Mouse (Mus musculus) hindbrain, postnatal 0 days (tissue): ENCODE measurements at regions not wholly inside any gene's neighbourhood (a gene's known extent, or its start where the extent isn't known, plus 50 kb on each side); places are given as distances from the start of the nearest gene placed in this dataset.

Experiments used
- ATAC-seq: fragments of 200-750 bp; cut with Nextera tagmentation; 2 replicates; pipeline ENCODE4 v1.8.0; 2017; ENCODE audit warnings: mild to moderate bottlenecking, moderate TSS enrichment, moderate library complexity
- DNase-seq: peaks from one replicate; pipeline ENCODE4 v3.0.0-alpha.2; 2015; ENCODE audit warnings: low spot score
- H3K27ac ChIP-seq: fragments of 300-500 bp; sonication (generic); 2 replicates; pipeline ENCODE4 v1.5.1; 2014; ENCODE audit warnings: mild to moderate bottlenecking
- H3K27me3 ChIP-seq: fragments of 300-500 bp; sonication (generic); 2 replicates; pipeline ENCODE4 v1.6.1; 2014; ENCODE audit warnings: low read length, mixed read lengths; ENCODE audit not compliant: insufficient read depth
- H3K36me3 ChIP-seq: fragments of 300-500 bp; sonication (generic); 2 replicates; pipeline ENCODE4 v1.6.1; 2014; ENCODE audit warnings: low read length, mixed read lengths; ENCODE audit not compliant: insufficient read depth
- H3K4me1 ChIP-seq: fragments of 300-500 bp; sonication (generic); 2 replicates; pipeline ENCODE4 v1.6.1; 2014; ENCODE audit warnings: antibody characterized with exemption, low read length, mixed read lengths; ENCODE audit not compliant: insufficient read depth
- H3K4me2 ChIP-seq: fragments of 300-500 bp; sonication (generic); 2 replicates; pipeline ENCODE4 v1.6.1; 2014; ENCODE audit warnings: low read depth, mild to moderate bottlenecking, low read length, moderate library complexity, mixed read lengths
- H3K4me3 ChIP-seq: fragments of 300-500 bp; sonication (generic); 2 replicates; pipeline ENCODE4 v1.5.1; 2014; ENCODE audit warnings: low read length
- H3K9ac ChIP-seq: fragments of 300-500 bp; sonication (generic); replicated peaks from 2 replicates; pipeline ENCODE4 v1.6.1; 2014; ENCODE audit warnings: mild to moderate bottlenecking, low read length, moderate library complexity, mixed read lengths
- H3K9me3 ChIP-seq: fragments of 300-500 bp; sonication (generic); 2 replicates; pipeline ENCODE4 v1.6.1; 2016; ENCODE audit warnings: low read length, mixed read lengths
- CTCF ChIP-seq: IDR thresholded peaks from 2 replicates; pipeline ENCODE4 v1.5.1; 2016; ENCODE audit warnings: antibody characterized with exemption, control low read depth, low read depth
- WGBS: fragments of 180-500 bp; shearing (Covaris S2); extraction: QIAGEN DNeasy Blood & Tissue Kit; methylation state at CpG from one replicate; pipeline ENCODE4 v1.1.7; 2014; 5-methylcytosine and 5-hydroxymethylcytosine counted together

GRCm38 (mm10) chr10:24357636-24358035, 134.3 kb downstream of the Moxd1 start:
- H3K4me2 ChIP-seq = no peak overlapping the region
- 14% methylated on average over 3 of the region's 3 CpGs for WGBS
- no peaks in the 10 kb centered on the region for H3K36me3 ChIP-seq
- DNase-seq = no peak
- no peak for ATAC-seq
- no peak overlapping the region for H3K4me3 ChIP-seq
- no peaks in the 10 kb centered on the region for H3K27me3 ChIP-seq
- no peaks in the 10 kb centered on the region for H3K9me3 ChIP-seq
- no peaks in the 10 kb centered on the region for H3K4me1 ChIP-seq
- no peak overlapping the region for H3K27ac ChIP-seq
- TF ChIP-seq CTCF = no peak
- no peak overlapping the region for H3K9ac ChIP-seq

DNA sequence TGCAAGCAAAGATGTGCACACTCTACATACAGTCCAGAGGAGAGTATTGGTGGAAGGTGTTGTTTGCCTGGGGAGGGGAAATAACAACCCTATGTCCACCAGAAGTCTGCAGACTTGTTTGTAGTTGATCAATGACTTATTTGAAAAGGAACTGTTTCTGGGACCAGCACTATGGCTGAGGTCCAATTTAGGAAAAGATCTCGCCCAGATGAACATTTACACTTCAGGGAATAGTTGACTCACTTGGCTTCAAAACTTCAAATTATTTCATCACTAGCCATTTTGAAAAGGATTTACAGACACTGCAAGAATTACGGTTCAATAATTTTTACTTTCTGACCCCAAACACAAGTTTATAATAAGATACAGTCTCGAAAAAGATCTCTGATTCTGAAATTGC, 138.1 kb downstream of the Moxd1 start:
- no peak for TF ChIP-seq CTCF
- Histone ChIP-seq H3K4me3 (no peak overlapping the region), H3K4me1 (no peaks in the 10 kb centered on the region; the same call in 1 of the 2 replicates), H3K4me2 (no peak overlapping the region), H3K9ac (no peak overlapping the region), H3K27ac (no peak overlapping the region), H3K27me3 (no peaks in the 10 kb centered on the region), H3K9me3 (no peaks in the 10 kb centered on the region), H3K36me3 (no peaks in the 10 kb centered on the region)
- ATAC-seq = no peak
- WGBS = 72% methylated on average over 3 of the region's 3 CpGs
- no peak for DNase-seq

GRCm38 (mm10) chr10:24365369-24365768, 142.1 kb downstream of the Moxd1 start:
- DNase-seq = no peak

DNA sequence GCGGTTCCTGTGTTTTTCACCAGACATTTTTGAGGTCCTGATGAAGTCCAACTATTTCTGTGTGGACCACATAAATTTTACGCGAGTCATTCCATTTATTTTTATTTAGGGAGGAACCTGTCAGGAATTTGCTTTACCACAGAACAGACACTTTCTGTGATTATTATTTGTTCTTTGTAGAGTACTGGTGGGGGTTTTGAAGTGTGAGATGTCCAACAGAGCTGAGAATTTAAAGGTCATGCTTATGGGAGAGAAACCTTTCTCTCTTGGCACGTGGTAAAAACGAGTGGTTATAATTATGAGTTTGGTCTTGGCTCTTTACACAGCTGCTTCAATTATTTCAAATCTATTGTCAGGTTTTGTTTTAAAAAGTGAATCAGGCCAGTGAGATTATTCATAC, 143.7 kb downstream of the Moxd1 start:
- Histone ChIP-seq H3K27ac (no peak overlapping the region), H3K27me3 (no peaks in the 10 kb centered on the region), H3K4me1 (no peaks in the 10 kb centered on the region; the same call in 1 of the 2 replicates), H3K4me3 (no peak overlapping the region), H3K9ac (no peak overlapping the region), H3K4me2 (no peak overlapping the region), H3K36me3 (no peaks in the 10 kb centered on the region), H3K9me3 (no peaks in the 10 kb centered on the region)
- ATAC-seq = no peak
- no peak for TF ChIP-seq CTCF
- WGBS = 68% methylated on average over 5 of the region's 5 CpGs
- DNase-seq = no peak

More at GRCm38 (mm10) chr10:24365369-24365768, 142.1 kb downstream of the Moxd1 start:
- H3K27ac ChIP-seq = no peak overlapping the region
- H3K36me3 ChIP-seq = no peaks in the 10 kb centered on the region
- 60% methylated on average over 5 of the region's 5 CpGs for WGBS
- no peak for ATAC-seq
- no peak overlapping the region for H3K4me3 ChIP-seq
- H3K27me3 ChIP-seq = no peaks in the 10 kb centered on the region
- no peaks in the 10 kb centered on the region for H3K9me3 ChIP-seq
- H3K9ac ChIP-seq = no peak overlapping the region
- H3K4me1 ChIP-seq = no peaks in the 10 kb centered on the region; the same call in 1 of the 2 replicates
- no peak overlapping the region for H3K4me2 ChIP-seq
- no peak for TF ChIP-seq CTCF

GRCm38 (mm10) chr10:24373957-24374356, 150.6 kb downstream of the Moxd1 start:
- no peak for DNase-seq
- H3K4me2 ChIP-seq = no peak overlapping the region

DNA sequence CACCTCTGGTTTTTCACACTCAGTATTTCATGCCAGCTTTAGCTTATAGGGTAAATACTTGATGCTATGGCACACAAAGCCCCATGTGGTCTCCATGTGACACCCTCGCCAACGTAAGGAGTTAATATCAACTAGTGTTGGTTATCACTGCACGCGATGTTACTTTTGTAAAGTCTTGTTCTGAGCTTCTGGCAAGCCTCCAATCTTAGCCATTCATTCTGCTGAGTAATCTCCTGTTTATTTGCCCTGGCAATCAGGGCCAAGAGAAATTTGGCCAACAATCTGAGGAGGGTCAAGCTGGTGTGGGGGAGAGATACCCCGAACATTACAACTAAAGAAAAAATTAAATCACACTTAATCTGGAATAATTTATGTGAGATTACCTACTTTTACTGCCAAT, 156.0 kb downstream of the Moxd1 start:
- TF ChIP-seq CTCF = no peak
- H3K4me1 ChIP-seq = no peaks in the 10 kb centered on the region
- DNase-seq (peak; percentile 43), ATAC-seq (no peak)
- no peaks in the 10 kb centered on the region for H3K36me3 ChIP-seq
- no peaks in the 10 kb centered on the region for H3K9me3 ChIP-seq
- H3K27ac ChIP-seq = no peak overlapping the region
- H3K27me3 ChIP-seq = no peaks in the 10 kb centered on the region
- no peak overlapping the region for H3K9ac ChIP-seq
- H3K4me2 ChIP-seq = no peak overlapping the region
- 44% methylated on average over 5 of the region's 5 CpGs for WGBS
- H3K4me3 ChIP-seq = no peak overlapping the region

More at GRCm38 (mm10) chr10:24373957-24374356, 150.6 kb downstream of the Moxd1 start:
- Histone ChIP-seq H3K27me3 (no peaks in the 10 kb centered on the region), H3K9ac (no peak overlapping the region), H3K9me3 (no peaks in the 10 kb centered on the region), H3K36me3 (no peaks in the 10 kb centered on the region), H3K4me3 (no peak overlapping the region), H3K4me1 (no peaks in the 10 kb centered on the region), H3K27ac (no peak overlapping the region)
- ATAC-seq = no peak
- 52% methylated on average over 6 of the region's 6 CpGs for WGBS
- TF ChIP-seq CTCF = no peak

DNA sequence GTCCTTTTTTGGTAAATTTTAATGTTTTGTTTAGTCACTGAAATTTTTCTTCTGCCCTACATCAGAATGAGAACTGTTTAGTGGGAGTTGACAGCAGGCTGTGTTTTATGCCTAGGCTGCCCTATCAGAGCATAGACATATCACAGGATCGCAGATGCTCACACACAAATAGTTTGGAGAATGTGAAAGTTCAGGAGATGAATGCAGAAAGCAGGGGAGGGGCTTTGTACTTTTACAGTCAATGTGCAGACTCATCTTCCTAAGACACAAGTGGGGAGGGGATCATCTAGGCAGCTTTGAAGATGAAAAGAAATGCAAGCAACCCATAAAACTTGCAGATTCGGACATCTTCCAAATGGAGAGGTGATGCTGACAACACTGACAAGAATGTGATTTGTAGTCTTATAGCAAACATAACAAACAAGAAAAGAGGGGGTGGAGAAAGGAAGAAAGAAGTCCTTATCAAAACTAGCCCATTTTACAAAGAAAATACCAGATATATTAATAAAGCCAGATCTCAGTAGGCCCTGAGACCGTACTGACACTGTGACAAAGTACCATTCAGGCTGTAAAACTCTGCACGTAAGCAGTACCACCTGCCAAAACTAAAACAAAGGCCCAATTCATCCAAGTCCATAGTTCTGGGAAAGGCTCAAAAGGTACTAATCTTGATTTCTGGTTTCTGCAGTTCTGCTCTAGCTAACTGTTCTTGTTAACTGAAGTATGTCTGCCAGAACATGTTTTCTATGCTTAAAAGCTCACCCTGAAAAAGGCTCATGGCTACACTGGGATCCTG, 157.4 kb downstream of the Moxd1 start:
- WGBS = 69% methylated on average over 4 of the region's 4 CpGs
- no peak overlapping the region for H3K4me2 ChIP-seq
- no peaks in the 10 kb centered on the region for H3K36me3 ChIP-seq
- no peaks in the 10 kb centered on the region for H3K9me3 ChIP-seq
- no peaks in the 10 kb centered on the region for H3K4me1 ChIP-seq
- DNase-seq (no peak), ATAC-seq (no peak)
- no peak overlapping the region for H3K9ac ChIP-seq
- TF ChIP-seq CTCF = no peak
- no peaks in the 10 kb centered on the region for H3K27me3 ChIP-seq
- H3K4me3 ChIP-seq = no peak overlapping the region
- no peak overlapping the region for H3K27ac ChIP-seq
